Mouse (Mus musculus): Measurements from ENCODE around the gene Arhgdia. TPM values are rescaled to one million over a fixed set of nuclear protein-coding genes. Genes with fewer than 3 reads are reported as not detected.
"Not testable (repeated sequence)": the region's sequence is repeated elsewhere in the genome, so short reads cannot be mapped to it uniquely, and the experiment has no call there.

Arhgdia gene
- total RNA-seq, 2 experiments from 2014 or later, result 147 to 150 TPM

GRCm38 (mm10) chr11:120615606-120616203 lies 34.3 kb upstream of the Arhgdia start:
- no peak for DNase-seq
- intact Hi-C loops (cut with DNase I), result no loop called here

DNA sequence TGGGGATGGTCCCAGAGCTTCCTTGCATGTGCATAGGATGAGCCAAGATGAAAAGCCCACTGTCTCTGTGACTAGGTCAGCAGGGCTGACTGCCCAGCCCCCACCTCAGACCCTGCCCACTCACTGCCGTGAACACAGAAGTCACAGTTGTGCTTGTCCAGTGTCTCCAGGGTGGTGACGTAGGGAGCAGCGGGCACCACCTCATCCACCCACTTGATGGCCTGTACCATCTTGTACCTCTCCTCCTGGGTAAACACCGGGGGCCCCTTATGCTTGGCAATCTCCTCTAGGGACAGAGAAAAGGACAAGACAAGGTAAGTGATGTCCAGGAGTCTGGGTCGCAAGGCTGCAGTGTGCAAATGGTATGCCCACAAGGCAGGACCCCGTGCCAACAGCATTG lies 33.7 kb upstream of the Arhgdia start:
- DNase-seq, result no peak
- intact Hi-C loops (cut with DNase I), result no loop called here

DNA sequence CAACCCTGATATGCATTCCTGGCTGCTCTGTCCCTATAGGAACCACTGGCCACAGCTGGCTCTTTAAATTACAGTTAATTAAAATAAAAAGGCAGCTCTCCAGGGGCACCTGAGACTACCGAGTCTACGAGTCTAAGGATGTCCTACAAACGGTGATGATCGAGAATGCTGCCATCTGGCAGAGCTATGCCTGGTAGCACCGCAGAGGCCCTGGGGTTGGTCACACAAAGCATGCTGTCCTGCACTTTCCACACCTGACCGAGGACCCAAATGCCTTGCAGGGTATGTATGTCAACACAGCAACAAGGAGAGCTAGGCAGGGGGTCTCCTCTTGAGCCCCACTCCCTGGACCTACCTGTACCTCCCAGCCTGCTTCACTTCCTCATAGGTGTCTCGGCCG lies 32.6 kb upstream of the Arhgdia start:
- DNase-seq, result no peak
- intact Hi-C loops (cut with DNase I), result no loop called here

DNA sequence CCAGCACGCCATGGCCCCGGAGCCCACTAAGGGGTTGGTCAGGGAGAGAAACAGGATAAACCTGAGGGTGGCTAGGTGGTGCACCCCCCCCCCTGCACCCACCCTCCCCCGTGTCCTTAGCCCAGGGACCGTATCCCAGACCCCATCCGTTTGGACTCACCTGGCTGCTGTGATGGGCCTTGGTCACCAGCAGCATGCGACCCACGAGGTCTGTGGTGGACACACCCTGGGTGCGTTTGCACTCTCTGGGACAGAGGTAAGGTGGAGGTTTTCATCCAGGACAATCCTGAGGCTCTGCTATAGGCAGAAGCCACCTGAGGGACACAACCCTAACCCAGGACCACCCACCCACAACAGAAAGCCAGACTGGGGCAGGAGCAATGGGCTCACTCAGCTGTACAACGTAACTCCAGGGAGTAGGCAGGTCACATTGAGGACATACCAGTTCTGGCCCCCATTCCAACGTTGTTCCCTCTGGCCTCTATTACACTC lies 32.1 kb upstream of the Arhgdia start:
- DNase-seq, result no peak
- intact Hi-C loops (cut with DNase I), result no loop called here

- intact Hi-C loops (cut with DNase I), result loop anchor here (1.0 kb wide), 2 partner anchors 96 to 123 kb away; no protein-coding TSS in a partner anchor
- DNase-seq, result peak; percentile 73 to 82
These were observed 31.3 kb upstream of the Arhgdia start for GRCm38 (mm10) chr11:120612763-120613162.

DNA sequence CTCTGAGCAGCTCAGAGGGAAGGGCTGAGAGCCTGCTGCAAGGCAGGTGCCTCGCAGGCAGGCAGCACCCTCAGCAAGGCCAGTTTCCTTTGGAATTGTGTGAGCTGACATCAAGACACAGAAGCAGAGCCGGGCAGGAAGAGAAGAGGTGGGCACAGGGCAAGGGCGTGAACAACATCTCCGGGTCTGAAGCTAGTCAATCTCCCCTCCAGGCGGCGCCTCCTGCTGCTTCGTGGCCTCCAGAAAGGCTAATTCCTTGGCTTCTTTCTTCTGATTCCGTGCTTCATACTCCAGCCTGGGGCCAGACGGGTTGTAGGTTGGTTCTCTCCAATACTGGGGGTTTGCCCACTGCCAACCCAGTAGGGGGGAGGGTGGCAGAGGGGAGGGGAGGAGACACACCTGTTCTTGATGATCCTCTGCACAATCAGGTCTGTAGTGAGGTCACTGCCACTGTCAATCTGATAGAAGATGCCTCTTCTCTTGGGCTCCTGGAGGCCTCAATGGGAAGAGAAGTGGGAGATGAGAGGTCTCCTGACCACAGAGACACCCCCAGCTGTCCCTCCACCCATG lies 29.1 kb upstream of the Arhgdia start:
- DNase-seq, result no peak
- intact Hi-C loops (cut with DNase I), result no loop called here

DNA sequence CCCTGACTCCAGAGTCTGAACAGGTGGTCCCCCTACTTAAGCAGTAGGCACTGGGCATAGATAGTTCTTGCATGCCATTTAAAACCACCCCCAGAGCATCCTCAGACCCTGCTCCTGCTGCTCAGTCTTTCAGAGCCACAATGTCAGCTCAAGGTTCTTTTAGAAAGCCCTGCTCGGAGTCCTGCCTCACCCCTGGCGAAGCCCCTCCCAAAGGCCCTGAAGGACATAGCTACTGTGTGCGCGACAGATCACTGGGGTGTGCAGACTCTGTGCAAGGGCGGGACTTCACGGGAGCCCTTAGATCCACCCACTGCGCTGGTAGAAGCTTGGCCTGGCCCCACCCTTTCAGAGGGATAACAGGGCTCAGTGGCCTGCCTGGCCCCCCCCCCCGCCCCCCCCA lies 27.8 kb upstream of the Arhgdia start:
- intact Hi-C loops (cut with DNase I), result no loop called here
- DNase-seq, result no peak

DNA sequence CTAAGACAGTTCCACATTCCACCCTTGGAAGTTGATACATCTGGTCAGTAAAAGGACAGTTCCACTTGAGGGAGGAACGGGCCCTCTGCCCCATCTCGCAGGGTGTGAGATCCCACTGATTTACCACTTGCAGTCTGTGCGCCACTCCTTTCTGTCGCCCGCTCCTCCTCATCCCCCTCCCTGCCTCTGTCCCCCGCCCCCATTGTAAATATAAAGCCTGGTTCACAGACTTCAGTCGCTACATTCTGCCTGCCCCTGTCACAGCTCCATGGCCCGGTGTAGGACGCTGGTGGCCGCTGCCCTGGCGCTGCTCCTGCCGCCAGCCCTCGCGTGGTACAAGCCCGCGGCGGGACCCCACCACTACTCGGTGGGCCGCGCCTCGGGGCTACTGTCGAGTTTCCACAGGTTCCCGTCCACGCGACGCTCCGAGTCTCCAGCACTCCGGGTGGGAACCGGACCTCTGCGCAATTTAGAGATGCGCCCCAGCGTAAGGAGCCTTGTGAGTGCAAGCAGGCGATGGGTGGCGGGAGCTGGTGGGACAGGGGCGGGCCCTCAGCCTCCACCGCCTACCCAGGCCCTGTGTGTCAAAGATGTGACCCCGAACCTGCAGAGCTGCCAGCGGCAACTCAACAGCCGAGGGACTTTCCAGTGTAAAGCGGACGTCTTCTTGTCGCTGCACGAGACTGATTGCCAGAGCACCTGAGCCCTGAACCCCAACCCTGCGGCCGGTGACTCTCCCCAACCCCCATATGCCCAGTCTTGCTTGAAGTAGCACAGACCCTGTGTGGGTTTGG lies 27.0 kb upstream of the Arhgdia start, which contains the start of gene Npb:
Gene Npb (plus strand): TSS at position 237 of the 794 bp plus-strand sequence.
- DNase-seq, result no peak
- intact Hi-C loops (cut with DNase I), result no loop called here

DNA sequence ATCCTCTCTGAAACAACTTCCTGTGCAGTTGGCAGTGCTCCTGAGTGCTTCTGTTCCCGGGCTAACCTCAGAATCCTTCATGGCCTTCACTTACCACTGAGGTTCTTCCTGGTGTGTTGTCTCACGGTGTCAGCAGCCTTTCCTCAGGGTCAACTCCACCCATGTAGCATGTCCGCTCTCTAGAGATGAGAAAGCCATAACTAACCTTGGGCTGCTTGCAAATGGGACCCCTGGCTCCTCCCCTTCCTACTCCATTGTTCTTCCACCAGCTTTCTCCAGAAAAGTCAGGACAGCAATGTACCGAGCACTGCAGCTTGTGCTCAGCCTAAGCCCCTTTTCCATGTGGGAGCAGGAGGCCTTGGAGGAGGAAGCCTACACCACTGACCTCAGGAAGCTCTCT lies 25.3 kb upstream of the Arhgdia start:
- no peak for DNase-seq
- intact Hi-C loops (cut with DNase I), result no loop called here

- no peak for DNase-seq
- intact Hi-C loops (cut with DNase I), result no loop called here
These were observed 24.2 kb upstream of the Arhgdia start for GRCm38 (mm10) chr11:120605667-120606066.

DNA sequence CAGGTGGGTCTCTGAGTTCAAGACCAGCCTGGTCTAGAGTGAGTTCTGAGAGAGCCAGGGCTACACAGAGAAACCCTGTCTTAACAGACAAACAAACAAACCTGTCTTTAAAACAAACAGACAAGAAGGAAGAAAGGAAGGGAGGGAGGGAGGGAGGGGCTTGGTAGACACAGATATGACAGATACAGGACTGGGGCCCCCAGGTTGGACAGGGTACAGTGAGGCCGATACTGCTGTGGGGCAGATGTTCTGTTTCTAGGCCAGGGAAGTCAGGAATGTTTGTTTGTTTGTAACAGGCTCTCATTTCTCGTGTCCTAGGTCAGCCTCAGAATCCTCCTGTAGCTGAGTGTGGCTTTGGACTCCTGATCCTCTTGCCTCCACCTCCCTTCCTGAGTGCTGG lies 22.1 kb upstream of the Arhgdia start:
- intact Hi-C loops (cut with DNase I), result no loop called here

GRCm38 (mm10) chr11:120600716-120601115 lies 19.3 kb upstream of the Arhgdia start:
- DNase-seq, result no peak
- intact Hi-C loops (cut with DNase I), result no loop called here

More for the DNA sequence above, 22.1 kb upstream of the Arhgdia start:
- DNase-seq, result no peak

DNA sequence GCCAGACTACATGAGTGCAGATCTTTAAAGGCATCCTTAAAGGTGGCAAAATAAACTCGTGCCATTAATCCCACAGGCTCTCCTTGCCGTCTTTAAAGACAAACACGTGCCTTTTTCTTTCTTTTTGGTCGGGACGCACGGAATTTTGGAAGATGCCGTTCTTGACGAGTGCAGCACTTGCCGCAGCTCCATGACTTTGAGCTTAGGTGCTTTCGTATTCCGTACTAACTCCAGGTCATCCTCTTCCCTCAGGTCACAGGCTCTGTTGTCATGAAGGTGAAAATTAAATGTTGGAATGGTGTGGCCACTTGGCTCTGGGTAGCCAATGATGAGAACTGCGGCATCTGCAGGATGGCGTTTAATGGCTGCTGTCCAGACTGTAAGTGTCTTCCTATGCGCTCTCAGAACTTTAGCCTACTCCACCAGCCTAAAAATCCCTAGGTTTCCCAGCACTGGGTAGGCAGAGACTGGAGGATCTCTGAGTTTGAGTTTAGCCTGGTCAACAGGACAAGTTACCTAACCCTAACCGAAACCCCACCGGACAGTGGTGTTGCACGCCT lies 17.6 kb upstream of the Arhgdia start:
- no peak for DNase-seq
- intact Hi-C loops (cut with DNase I), result loop anchor here (2.0 kb wide), 1 partner anchor 16 kb away; no protein-coding TSS in a partner anchor

DNA sequence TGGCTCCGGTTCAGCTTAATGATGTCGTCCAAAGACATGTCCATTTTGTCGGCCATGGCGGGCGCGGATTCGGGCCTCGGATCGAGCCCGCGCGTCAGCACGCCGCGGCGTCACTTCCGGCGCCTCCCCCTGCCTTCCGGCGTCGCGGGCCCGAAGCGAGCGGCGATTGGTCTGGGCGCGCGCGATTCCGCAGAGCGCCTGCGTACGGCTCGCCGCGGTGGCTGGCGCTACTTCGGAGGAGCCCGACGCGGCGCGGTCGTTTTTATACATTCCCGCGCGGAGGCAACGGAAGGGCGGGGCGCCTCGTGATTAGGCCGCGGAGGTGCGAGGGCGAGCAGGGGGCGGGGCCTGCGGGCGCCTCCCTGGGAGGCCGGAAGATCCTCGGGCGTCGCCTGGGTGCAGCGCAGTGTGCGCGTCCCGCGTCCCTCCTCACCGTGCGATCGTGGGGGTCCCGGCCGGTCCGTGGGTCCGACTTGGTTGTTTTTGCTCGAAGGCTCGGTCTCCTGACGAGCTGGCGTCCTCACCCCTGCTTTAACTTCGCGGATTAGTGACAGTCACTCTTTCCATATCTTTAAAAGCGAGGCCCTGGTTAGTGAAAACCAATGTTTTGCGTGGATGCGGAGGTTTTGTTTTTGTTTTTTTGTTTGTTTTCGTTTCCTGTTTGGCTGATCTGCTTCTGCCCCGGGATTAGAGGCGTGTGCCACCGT lies 17.0 kb upstream of the Arhgdia start, which contains the start of the genes Alyref and Anapc11:
Gene Alyref (minus strand): TSS at position 83 of the 707 bp plus-strand sequence.
Gene Anapc11 (plus strand): TSS at position 139 of the 707 bp plus-strand sequence.
- intact Hi-C loops (cut with DNase I), result loop anchor here (2.0 kb wide), 1 partner anchor 16 kb away; no protein-coding TSS in a partner anchor
- DNase-seq, result peak; percentile 95

DNA sequence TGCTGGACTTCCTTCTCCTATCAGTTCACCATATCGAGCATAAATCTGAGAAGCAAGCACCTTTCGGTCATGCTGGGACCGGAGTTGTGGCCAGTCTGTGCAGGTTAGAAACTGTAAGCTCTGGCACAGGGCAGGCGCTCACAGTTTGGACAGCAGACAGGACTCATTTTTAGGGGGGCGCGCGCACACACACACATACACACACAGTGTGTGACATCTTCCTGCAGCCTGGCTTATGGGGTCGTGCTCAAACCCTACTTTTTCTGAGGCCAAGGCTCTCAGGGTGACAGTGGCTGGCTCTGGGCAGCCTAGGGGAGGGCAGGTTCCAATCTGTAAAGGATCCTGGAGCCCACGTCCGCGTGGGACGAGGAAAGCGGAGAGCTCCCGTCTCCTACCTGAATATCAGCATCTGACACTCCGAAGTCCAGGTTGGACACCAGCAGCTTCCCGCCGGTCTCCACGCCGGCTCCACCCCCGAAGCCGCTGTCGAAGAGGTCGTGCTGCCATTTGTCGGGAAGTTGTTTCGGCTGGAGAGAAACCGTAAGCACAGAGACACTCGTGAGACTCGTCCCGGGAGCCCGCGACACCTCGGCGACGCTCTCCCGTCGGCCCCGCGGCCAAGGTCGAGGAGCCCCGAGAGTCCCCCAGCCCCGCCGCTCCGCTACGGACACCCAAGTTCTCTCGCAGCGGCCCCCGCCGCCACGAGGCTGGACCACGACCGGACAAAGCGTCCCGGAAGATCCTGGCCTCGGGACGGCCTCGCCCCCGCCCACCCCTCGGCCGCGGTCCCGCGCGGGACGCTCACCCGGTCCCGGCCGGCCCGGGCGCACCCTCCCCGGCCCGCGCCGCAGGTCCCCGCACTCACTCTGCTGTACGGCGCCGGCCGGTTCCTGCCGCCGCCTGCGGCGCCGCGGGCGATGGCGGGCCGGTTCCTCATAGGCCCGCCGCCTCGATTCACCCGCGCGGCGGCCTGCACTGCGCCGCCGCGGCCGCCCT lies 16.1 kb upstream of the Arhgdia start:
- intact Hi-C loops (cut with DNase I), result loop anchor here (2.0 kb wide), 1 partner anchor 15 kb away; no protein-coding TSS in a partner anchor
- DNase-seq, result no peak

DNA sequence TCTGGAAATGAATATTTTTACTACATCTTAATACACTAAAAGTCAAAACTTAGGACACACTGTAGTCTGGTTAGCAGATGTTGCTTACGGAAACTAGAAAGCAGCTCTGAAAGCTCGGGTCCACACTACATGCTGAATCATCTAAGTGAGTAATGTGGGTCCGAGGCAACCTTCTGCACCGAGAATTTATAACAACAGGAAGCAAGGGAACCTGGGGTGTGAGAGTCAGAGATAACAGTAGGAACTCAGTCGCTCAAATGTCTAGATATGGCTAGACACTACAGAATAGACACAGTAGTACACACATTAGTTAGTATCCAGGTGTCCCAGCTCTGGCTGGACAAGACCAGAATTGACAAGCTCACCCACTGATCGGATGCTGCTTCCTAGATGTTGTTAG lies 7.1 kb upstream of the Arhgdia start:
- intact Hi-C loops (cut with DNase I), result no loop called here
- DNase-seq, result no peak

GRCm38 (mm10) chr11:120583937-120584336 lies 2.5 kb upstream of the Arhgdia start:
- intact Hi-C loops (cut with DNase I), result loop anchor here (2.0 to 5.0 kb wide), 2 partner anchors 15 to 128 kb away; partner anchors contain the start of genes Alyref, Anapc11, Cenpx and Lrrc45
- DNase-seq, result no peak

DNA sequence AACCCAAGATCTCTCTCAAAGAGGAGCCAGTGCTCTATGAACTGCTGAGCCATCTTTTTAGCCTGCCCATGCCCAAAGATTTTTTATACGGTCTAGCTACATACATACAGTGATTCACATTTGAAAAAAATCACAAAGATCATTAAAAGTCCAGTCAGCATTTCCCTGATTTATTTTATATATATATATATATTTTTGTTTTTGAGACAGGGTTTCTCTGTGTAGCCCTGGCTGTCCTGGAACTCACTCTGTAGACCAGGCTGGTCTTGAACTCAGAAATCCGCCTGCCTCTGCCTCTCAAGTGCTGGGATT lies 1.5 kb upstream of the Arhgdia start:
- intact Hi-C loops (cut with DNase I), result loop anchor here (2.0 to 5.0 kb wide), 2 partner anchors 16 to 129 kb away; partner anchors contain the start of genes Alyref, Anapc11, Cenpx and Lrrc45
- not testable (repeated sequence) for DNase-seq
